Mouse (Mus musculus) neural tube, embryonic 15.5 days (tissue): ENCODE results near the gene Dnajc4. TPM values are rescaled to one million over a fixed set of nuclear protein-coding genes. Genes with fewer than 3 reads are reported as not detected.

Source experiments
- ATAC-seq: fragments of 200-750 bp; cut with Nextera tagmentation; 2 replicates; pipeline ENCODE4 v1.8.0; 2017; ENCODE audit warnings: mild to moderate bottlenecking, moderate TSS enrichment, moderate library complexity; ENCODE audit not compliant: low FRiP score
- H3K27ac ChIP-seq: fragments of 300-500 bp; sonication (generic); replicated peaks from 2 replicates; pipeline ENCODE4 v1.5.1; 2015; ENCODE audit warnings: mild to moderate bottlenecking, inconsistent platforms
- H3K27me3 ChIP-seq: fragments of 300-500 bp; sonication (generic); replicated peaks from 2 replicates; pipeline ENCODE4 v1.6.1; 2015; ENCODE audit warnings: inconsistent platforms
- H3K36me3 ChIP-seq: fragments of 300-500 bp; sonication (generic); 2 replicates; pipeline ENCODE4 v1.6.1; 2015; ENCODE audit warnings: inconsistent platforms
- H3K4me1 ChIP-seq: fragments of 300-500 bp; sonication (generic); 2 replicates; pipeline ENCODE4 v1.6.1; 2015; ENCODE audit warnings: inconsistent platforms
- H3K4me2 ChIP-seq: fragments of 300-500 bp; sonication (generic); 2 replicates; pipeline ENCODE4 v1.6.1; 2015; ENCODE audit warnings: inconsistent platforms, mild to moderate bottlenecking, moderate library complexity
- H3K4me3 ChIP-seq: fragments of 300-500 bp; sonication (generic); replicated peaks from 2 replicates; pipeline ENCODE4 v1.5.1; 2015; ENCODE audit warnings: mild to moderate bottlenecking, inconsistent platforms
- H3K9ac ChIP-seq: fragments of 300-500 bp; sonication (generic); replicated peaks from 2 replicates; pipeline ENCODE4 v1.6.1; 2015; ENCODE audit warnings: mild to moderate bottlenecking, inconsistent platforms
- H3K9me3 ChIP-seq: fragments of 300-500 bp; sonication (generic); replicated peaks from 2 replicates; pipeline ENCODE4 v1.6.1; 2016; ENCODE audit warnings: inconsistent platforms
- WGBS: fragments of 180-500 bp; shearing (Covaris S2); methylation state at CpG from one replicate; pipeline ENCODE4 v1.1.7; 2015; ENCODE audit warnings: mixed read lengths; 5-methylcytosine and 5-hydroxymethylcytosine counted together
- polyA plus RNA-seq: library from polyadenylated mRNA; unstranded; fragments of >200 nt; fragmentation: Nextera tagmentation; extraction: Ambion mirVana; gene quantifications from 2 replicates; pipeline ENCODE4 v1.2.1, GENCODE M21; 2015

Dnajc4 gene
- polyA plus RNA-seq, 1 experiment from 2014 or later, result 28.1 TPM

- peaks cover 56% of the 10 kb centered on the region for H3K4me1 ChIP-seq
- WGBS, result 23% methylated on average over 28 of the region's 29 CpGs
Observed at GRCm38 (mm10) chr19:6940396-6941351, 51.7 kb downstream of the Dnajc4 start.

GRCm38 (mm10) chr19:6939106-6940002 is 53.0 kb downstream of the Dnajc4 start:
- H3K9ac ChIP-seq, result peak overlapping the region; percentile 40
- WGBS, result 93% methylated on average over 20 of the region's 20 CpGs
- H3K27ac ChIP-seq, result no peak overlapping the region
- peaks cover 58% of the 10 kb centered on the region for H3K4me1 ChIP-seq
- ATAC-seq, result no peak
- no peaks in the 10 kb centered on the region for H3K9me3 ChIP-seq
- H3K4me2 ChIP-seq, result peak overlapping the region; percentile 99
- H3K27me3 ChIP-seq, result peaks cover 29% of the 10 kb centered on the region
- 0 out of 2 replicates have a peak, but pooled peaks cover 6% of the 10 kb centered on the region for H3K36me3 ChIP-seq
- H3K4me3 ChIP-seq, result peak overlapping the region; percentile 78

More at GRCm38 (mm10) chr19:6940396-6941351, 51.7 kb downstream of the Dnajc4 start:
- Histone ChIP-seq H3K4me3 (peak overlapping the region; percentile 78), H3K9ac (peak overlapping the region; percentile 97), H3K27me3 (peaks cover 18% of the 10 kb centered on the region), H3K36me3 (peaks cover 8% of the 10 kb centered on the region; the same call in 1 of the 2 replicates), H3K27ac (peak overlapping the region; percentile 96), H3K9me3 (no peaks in the 10 kb centered on the region), H3K4me2 (peak overlapping the region; percentile 99)
- ATAC-seq, result peak; percentile 16; the same call in 1 of the 2 replicates

Other genes with a start within 250 kb of the Dnajc4 start
- 15.7 and 16.2 TPM in 2 replicates for gene Rps6ka4, start 151.9 kb downstream of the Dnajc4 start, polyA plus RNA-seq
- 0.92 and 1.8 TPM in 2 replicates for gene Ccdc88b, start 134.4 kb downstream of the Dnajc4 start, polyA plus RNA-seq
- gene Trmt112, start 82.9 kb downstream of the Dnajc4 start, polyA plus RNA-seq, result 103 and 113 TPM in 2 replicates
- 392 and 417 TPM in 2 replicates for gene Prdx5, start 82.5 kb downstream of the Dnajc4 start, polyA plus RNA-seq
- gene Esrra, start 70.8 kb downstream of the Dnajc4 start, polyA plus RNA-seq, result 16.9 and 17.1 TPM in 2 replicates
- gene Catsperz, start 67.2 kb downstream of the Dnajc4 start, polyA plus RNA-seq, result 6.8 TPM in 2 replicates
- 11.8 and 13.8 TPM in 2 replicates for gene Kcnk4, start 58.1 kb downstream of the Dnajc4 start, polyA plus RNA-seq
- gene Bad, start 50.7 kb downstream of the Dnajc4 start, polyA plus RNA-seq, result 90.8 and 90.9 TPM in 2 replicates
- gene Gpr137, start 50.1 kb downstream of the Dnajc4 start, polyA plus RNA-seq, result 59.8 and 72.3 TPM in 2 replicates
- gene Ppp1r14b, start 17.6 kb downstream of the Dnajc4 start, polyA plus RNA-seq, result 141 and 159 TPM in 2 replicates
- gene Plcb3, start 16.1 kb downstream of the Dnajc4 start, polyA plus RNA-seq, result 14.1 and 23.4 TPM in 2 replicates
- gene Fkbp2, start 12.1 kb downstream of the Dnajc4 start, polyA plus RNA-seq, result 174 and 190 TPM in 2 replicates
- gene Vegfb, start 4.9 kb downstream of the Dnajc4 start, polyA plus RNA-seq, result 68.6 and 83.1 TPM in 2 replicates
- 24.8 and 25.9 TPM in 2 replicates for gene Nudt22, start 3.5 kb upstream of the Dnajc4 start, polyA plus RNA-seq
- gene Trpt1, start 3.6 kb upstream of the Dnajc4 start, polyA plus RNA-seq, result 16.5 and 22.1 TPM in 2 replicates
- gene Fermt3, start 26.9 kb upstream of the Dnajc4 start, polyA plus RNA-seq, result 4.6 and 19.6 TPM in 2 replicates
- gene Stip1, start 47.4 kb upstream of the Dnajc4 start, polyA plus RNA-seq, result 210 and 232 TPM in 2 replicates
- 7.2 and 7.7 TPM in 2 replicates for gene Macrod1, start 64.2 kb upstream of the Dnajc4 start, polyA plus RNA-seq
- 10.5 and 10.9 TPM in 2 replicates for gene Flrt1, start 113.2 kb upstream of the Dnajc4 start, polyA plus RNA-seq
- 226 and 235 TPM in 2 replicates for gene Otub1, start 213.7 kb upstream of the Dnajc4 start, polyA plus RNA-seq
- 1,209 and 1,254 TPM in 2 replicates for gene Cox8a, start 225.0 kb upstream of the Dnajc4 start, polyA plus RNA-seq
- gene Naa40, start 248.6 kb upstream of the Dnajc4 start, polyA plus RNA-seq, result 59.6 and 61.3 TPM in 2 replicates